Mouse (Mus musculus) MEL (cell line): ENCODE results near the gene Ryk.

ENCODE experiments used
- CTCF ChIP-seq, 3 experiments: IDR thresholded peaks in 2 of 3; conservative IDR thresholded peaks in 1 of 3; 2 replicates each; pipeline ENCODE4 v1.5.1; 2011 to 2012; ENCODE audit warnings: low read length in 3 of 3, low read depth in 2 of 3, mild to moderate bottlenecking in 2 of 3, improper control_type of control experiment in 1 of 3, inconsistent platforms in 1 of 3, mixed read lengths in 1 of 3, moderate library complexity in 1 of 3; ENCODE audit not compliant: control insufficient read depth in 1 of 3, insufficient read depth in 1 of 3, poor library complexity in 1 of 3, severe bottlenecking in 1 of 3
- EP300 ChIP-seq, 2 experiments: IDR thresholded peaks; 2 replicates each; pipeline ENCODE4 v1.6.1; 2011; ENCODE audit warnings: improper control_type of control experiment in 2 of 2, low read length in 2 of 2, low read depth in 1 of 2, mild to moderate bottlenecking in 1 of 2
- GABPA ChIP-seq: IDR thresholded peaks from 2 replicates; pipeline ENCODE4 v1.6.1; 2012; ENCODE audit warnings: low read depth, mild to moderate bottlenecking, inconsistent platforms, low read length, improper control_type of control experiment, moderate library complexity
- GATA1 ChIP-seq: IDR thresholded peaks from 2 replicates; pipeline ENCODE4 v1.6.1; 2011; ENCODE audit warnings: low read depth, low read length, improper control_type of control experiment
- HCFC1 ChIP-seq: IDR thresholded peaks from 2 replicates; pipeline ENCODE4 v1.6.1; 2012; ENCODE audit warnings: low read depth, mild to moderate bottlenecking, inconsistent platforms, low read length, improper control_type of control experiment, moderate library complexity
- MAZ ChIP-seq: IDR thresholded peaks from 2 replicates; pipeline ENCODE4 v1.6.1; 2012; ENCODE audit warnings: low read depth, mild to moderate bottlenecking, inconsistent platforms, low read length, improper control_type of control experiment
- MXI1 ChIP-seq: IDR thresholded peaks from 2 replicates; pipeline ENCODE4 v1.6.1; 2011; ENCODE audit warnings: mild to moderate bottlenecking, low read depth, low read length, improper control_type of control experiment
- NRF1 ChIP-seq: IDR thresholded peaks from 2 replicates; pipeline ENCODE4 v1.6.1; 2014; ENCODE audit warnings: low read depth, mild to moderate bottlenecking, inconsistent platforms, low read length, improper control_type of control experiment, moderate library complexity; ENCODE audit not compliant: poor library complexity, insufficient read depth, severe bottlenecking
- POLR2A ChIP-seq, 2 experiments: IDR thresholded peaks; 2 replicates each; pipeline ENCODE4 v1.6.1; 2011 to 2012; ENCODE audit warnings: low read length in 2 of 2, mild to moderate bottlenecking in 2 of 2, control low read depth in 1 of 2, improper control_type of control experiment in 1 of 2, low read depth in 1 of 2, moderate library complexity in 1 of 2; ENCODE audit not compliant: control insufficient read depth in 1 of 2, insufficient read depth in 1 of 2, poor library complexity in 1 of 2
- RCOR1 ChIP-seq: IDR thresholded peaks from 2 replicates; pipeline ENCODE4 v1.6.1; 2012; ENCODE audit warnings: low read depth, mild to moderate bottlenecking, inconsistent platforms, low read length, improper control_type of control experiment
- USF1 ChIP-seq: IDR thresholded peaks from 2 replicates; pipeline ENCODE4 v1.6.1; 2014; ENCODE audit warnings: low read depth, mild to moderate bottlenecking, inconsistent platforms, low read length, improper control_type of control experiment, moderate library complexity

- TF ChIP-seq NRF1: no peak
- TF ChIP-seq USF1: no peak
- TF ChIP-seq CTCF (IDR thresholded peaks at IDR 0.05 in 2 of 3, conservative IDR thresholded peaks at IDR 0.05 in 1 of 3; ENCODE audit: control insufficient read depth in 1 of 3, insufficient read depth in 1 of 3, low read depth in 2 of 3, low read length in 3 of 3, poor library complexity in 1 of 3, severe bottlenecking in 1 of 3): no peak
- TF ChIP-seq GATA1: no peak
- TF ChIP-seq RCOR1: no peak
- TF ChIP-seq MAZ: no peak
- no peak for TF ChIP-seq POLR2A (IDR thresholded peaks at IDR 0.05; ENCODE audit: control insufficient read depth in 1 of 2, insufficient read depth in 1 of 2, low read depth in 1 of 2, low read length in 2 of 2, poor library complexity in 1 of 2)
- no peak for TF ChIP-seq GABPA
- no peak for TF ChIP-seq EP300 (IDR thresholded peaks at IDR 0.05; ENCODE audit: low read depth in 1 of 2, low read length in 2 of 2)
- no peak for TF ChIP-seq MXI1
- TF ChIP-seq HCFC1: no peak
Observed at GRCm38 (mm10) chr9:102915292-102915854, 80.7 kb downstream of the Ryk start.
